Comparison of ENCODE assay signal across 8 mouse cellular contexts in the genomic region with DNA sequence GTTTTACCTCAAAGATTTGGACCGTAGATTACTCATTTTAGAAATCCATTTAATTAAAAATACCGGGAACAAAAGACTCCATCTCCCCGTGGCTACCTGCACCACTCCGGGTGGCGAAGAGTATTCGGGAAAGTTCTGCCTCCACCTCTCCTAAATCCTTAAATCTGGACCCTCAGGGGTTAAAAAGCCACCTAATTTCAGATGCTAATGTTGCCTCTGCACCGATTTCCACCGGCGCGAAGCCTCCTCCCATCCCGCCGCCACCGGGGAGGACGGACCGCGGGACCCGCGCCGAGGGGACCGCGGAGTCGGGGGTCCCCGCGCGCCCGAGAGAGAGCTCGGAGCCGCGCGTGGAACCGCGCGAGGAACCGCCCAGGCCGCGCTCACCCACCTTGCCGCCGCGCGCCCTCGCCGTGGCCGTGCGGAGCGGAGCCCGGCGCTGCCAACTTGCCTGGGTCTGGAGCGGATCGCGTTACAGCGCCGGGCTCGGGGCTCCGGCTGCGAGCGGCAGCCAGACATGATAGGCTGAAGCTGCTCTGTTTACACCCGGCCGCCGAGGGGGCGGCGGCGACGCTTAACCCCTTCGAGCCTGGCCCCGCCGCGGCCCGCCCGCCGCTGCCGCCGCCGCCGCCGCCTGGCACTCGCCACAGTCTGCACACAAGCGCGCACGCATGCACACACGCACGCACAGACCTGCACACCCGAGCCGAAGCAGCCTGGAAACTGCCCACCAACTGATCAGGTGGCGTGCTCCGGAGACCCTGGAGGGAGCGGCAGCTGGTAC.
DNase-seq lines count a peak whose midpoint lies in the region; ATAC-seq lines count a peak whose summit lies in the region.

No protein-coding gene starts in this region.

- peak; percentile 94 for DNase-seq in ZHBTc4 (ENCODE audit: low read depth, low spot score)
- DNase-seq in cerebellum, postnatal 36 days, result peak; percentile 37 to 46
- peak; percentile 66 for DNase-seq in gastrocnemius, adult 18-20 months (ENCODE audit: low spot score)
- DNase-seq in hindbrain, embryonic 14.5 days (ENCODE audit: low spot score), result peak; percentile 84
- DNase-seq in left cerebral cortex, adult 18-20 months (ENCODE audit: low spot score in 2 of 2), result peak; percentile 64 to 74
- DNase-seq in mesoderm, embryonic 11.5 days (ENCODE audit: low read depth, low spot score), result peak; percentile 95
- DNase-seq in right cerebral cortex, postnatal 4 days, result peak; percentile 76

- peaks cover 18% of the 10 kb centered on the region for H3K4me1 ChIP-seq in hindbrain, embryonic 14.5 days (replicated peaks; ENCODE audit: control insufficient read depth, insufficient read depth, low read length)

- peak overlapping the region; percentile 84 for H3K9ac ChIP-seq in hindbrain, embryonic 14.5 days

- peak overlapping the region; percentile 79 for H3K4me3 ChIP-seq in hindbrain, embryonic 14.5 days (replicated peaks; ENCODE audit: low read length)

- H3K27ac ChIP-seq in hindbrain, embryonic 14.5 days, result peak overlapping the region; percentile 95

- ATAC-seq in hindbrain, embryonic 14.5 days (ENCODE audit: low FRiP score), result peak; percentile 95
- no peak for ATAC-seq in CD4-positive, CD25-positive, alpha-beta regulatory T cell, adult 4 months

- H3K36me3 ChIP-seq in hindbrain, embryonic 14.5 days (replicated peaks; ENCODE audit: control insufficient read depth, insufficient read depth), result no peaks in the 10 kb centered on the region

- H3K4me2 ChIP-seq in hindbrain, embryonic 14.5 days (replicated peaks), result peak overlapping the region; percentile 89

- H3K9me3 ChIP-seq in hindbrain, embryonic 14.5 days (ENCODE audit: control insufficient read depth, low read length), result no peaks in the 10 kb centered on the region

- WGBS in hindbrain, embryonic 14.5 days, result under 1% methylated on average over 82 of the region's 86 CpGs

- no peaks in the 10 kb centered on the region for H3K27me3 ChIP-seq in hindbrain, embryonic 14.5 days (ENCODE audit: control insufficient read depth, insufficient read depth, low read length)

Comparison
In these comparisons a context has a peak if more than half of its experiments do, and no peak if none do; other contexts are left out.
1. DNase-seq: peak in every context shown above with its lines; median percentile 95 in mesoderm, embryonic 11.5 days; 94 in ZHBTc4; 84 in hindbrain, embryonic 14.5 days; 76 in right cerebral cortex, postnatal 4 days; 69 in left cerebral cortex, adult 18-20 months; 66 in gastrocnemius, adult 18-20 months; 42 in cerebellum, postnatal 36 days.